In the genomic region with DNA sequence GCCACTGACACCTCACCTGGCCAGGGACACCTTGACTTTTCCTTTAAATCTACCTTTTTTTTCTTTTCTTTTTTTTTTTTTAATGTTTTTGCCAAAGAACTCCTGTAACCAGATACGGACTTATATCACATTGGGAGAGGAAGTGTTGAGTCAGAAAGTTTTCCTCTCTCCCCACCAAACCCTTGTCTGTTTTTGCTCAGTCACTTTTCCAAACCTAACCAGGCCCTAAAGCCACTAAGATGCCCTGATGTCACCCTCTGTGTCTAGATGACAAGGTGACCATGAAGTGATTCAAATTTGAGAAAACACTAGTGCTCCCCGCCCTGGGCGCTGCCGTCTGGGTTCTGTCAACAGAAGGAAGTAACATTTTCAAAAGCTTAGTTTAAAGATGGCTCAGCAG, we compare ENCODE assay signal across 33 mouse cellular contexts.
"Had no signal": no experiment of that assay in that cellular context is flagged by ENCODE, and none has a peak within 500 bp of the region (broad histone marks: within the 10 kb centered on the region; RNA-seq: fewer than 3 reads in every experiment).

No protein-coding gene starts in this region.

- H3K27ac ChIP-seq: heart, embryonic 13.5 days; heart, embryonic 15.5 days; hindbrain, embryonic 10.5 days; hindbrain, embryonic 12.5 days; hindbrain, embryonic 13.5 days; hindbrain, embryonic 14.5 days; hindbrain, embryonic 15.5 days; hindbrain, postnatal 0 days; intestine, embryonic 15.5 days; kidney, postnatal 0 days; layer of hippocampus, adult 2 months; left cerebral cortex, adult 2 months had no signal

- DNase-seq: heart, postnatal 10 days; heart, postnatal 36 days; heart, postnatal 4 days; kidney, adult 11 months; kidney, adult 18-20 months; kidney, adult 2 months; kidney, adult 8-10 months; kidney, adult 9 months; kidney, postnatal 10 days; kidney, postnatal 14 days; kidney, postnatal 25 days; kidney, postnatal 36 days; kidney, postnatal 4 days; layer of hippocampus, adult 9-11 months; layer of hippocampus, postnatal 36 days had no signal

- ATAC-seq: hindbrain, embryonic 16.5 days; hindbrain, postnatal 0 days; inflammation-experienced regulatory T-cells, adult 6 months; intestine, embryonic 15.5 days; intestine, embryonic 16.5 days; intestine, postnatal 0 days had no signal

- H3K36me3 ChIP-seq: heart, embryonic 12.5 days; heart, embryonic 13.5 days; heart, embryonic 15.5 days; hindbrain, embryonic 10.5 days; hindbrain, embryonic 12.5 days; hindbrain, embryonic 13.5 days; hindbrain, embryonic 15.5 days; intestine, embryonic 15.5 days; kidney, embryonic 15.5 days had no signal

- H3K4me3 ChIP-seq: heart, embryonic 12.5 days; heart, embryonic 13.5 days; heart, embryonic 15.5 days; hindbrain, embryonic 10.5 days; hindbrain, embryonic 12.5 days; hindbrain, embryonic 13.5 days; hindbrain, embryonic 15.5 days; intestine, embryonic 15.5 days; kidney, embryonic 15.5 days; layer of hippocampus, adult 2 months; left cerebral cortex, adult 2 months had no signal

- H3K4me1 ChIP-seq: heart, embryonic 13.5 days; heart, embryonic 15.5 days; hindbrain, embryonic 12.5 days; hindbrain, embryonic 13.5 days; hindbrain, embryonic 15.5 days had no signal

- H3K9ac ChIP-seq: heart, embryonic 12.5 days; heart, embryonic 13.5 days; heart, embryonic 15.5 days; hindbrain, embryonic 12.5 days; hindbrain, embryonic 13.5 days; hindbrain, embryonic 14.5 days; hindbrain, embryonic 15.5 days; intestine, embryonic 15.5 days; kidney, embryonic 15.5 days had no signal

- H3K27me3 ChIP-seq: heart, embryonic 12.5 days; heart, embryonic 13.5 days; heart, embryonic 15.5 days; hindbrain, embryonic 12.5 days; hindbrain, embryonic 13.5 days; hindbrain, embryonic 15.5 days; intestine, embryonic 15.5 days; kidney, embryonic 15.5 days had no signal
